Mouse (Mus musculus) cerebellum, adult 11 months (tissue): ENCODE measurements around the gene Psmd8.

Source experiments
- DNase-seq: peaks from one replicate; pipeline ENCODE4 v3.0.0; 2022

Psmd8 gene

GRCm38 (mm10) chr7:29134230-29134629 lies 46.3 kb downstream of the Psmd8 start:
- DNase-seq, result no peak

GRCm38 (mm10) chr7:29128725-29129124 lies 51.8 kb downstream of the Psmd8 start:
- DNase-seq, result no peak

- peak; percentile 31 for DNase-seq
Observed at GRCm38 (mm10) chr7:29126173-29126915, 54.2 kb downstream of the Psmd8 start.

- no peak for DNase-seq
Observed at GRCm38 (mm10) chr7:29124970-29125369, 55.5 kb downstream of the Psmd8 start, which contains the start of gene Ryr1. Ryr1 (minus strand) TSS chr7:29125179.
